Mouse (Mus musculus) testis, adult 2 months (tissue): Measurements from ENCODE around the gene Ybx2.

Experiments
- CTCF ChIP-seq: fragments of 200-500 bp; IDR thresholded peaks from 2 replicates; pipeline ENCODE4 v1.5.1; 2012; ENCODE audit warnings: low read depth, mild to moderate bottlenecking, inconsistent platforms, low read length, moderate library complexity; ENCODE audit not compliant: control insufficient read depth, insufficient read depth, insufficient replicate concordance
- POLR2A ChIP-seq: fragments of 200-500 bp; IDR thresholded peaks from 2 replicates; pipeline ENCODE4 v1.6.1; 2012; ENCODE audit warnings: low read depth, mild to moderate bottlenecking, inconsistent platforms, low read length, moderate library complexity; ENCODE audit not compliant: control insufficient read depth

- TF ChIP-seq CTCF (no peak), POLR2A (no peak)
These were observed 2.9 kb downstream of the Ybx2 start for GRCm38 (mm10) chr11:69938401-69938979.
